Mouse (Mus musculus): ENCODE results near the gene Lrrc32. TPM values are rescaled to one million over a fixed set of nuclear protein-coding genes. Genes with fewer than 3 reads are reported as not detected.

Lrrc32 gene
- polyA plus RNA-seq, 1 experiment from 2014 or later: 6.0 TPM

DNA sequence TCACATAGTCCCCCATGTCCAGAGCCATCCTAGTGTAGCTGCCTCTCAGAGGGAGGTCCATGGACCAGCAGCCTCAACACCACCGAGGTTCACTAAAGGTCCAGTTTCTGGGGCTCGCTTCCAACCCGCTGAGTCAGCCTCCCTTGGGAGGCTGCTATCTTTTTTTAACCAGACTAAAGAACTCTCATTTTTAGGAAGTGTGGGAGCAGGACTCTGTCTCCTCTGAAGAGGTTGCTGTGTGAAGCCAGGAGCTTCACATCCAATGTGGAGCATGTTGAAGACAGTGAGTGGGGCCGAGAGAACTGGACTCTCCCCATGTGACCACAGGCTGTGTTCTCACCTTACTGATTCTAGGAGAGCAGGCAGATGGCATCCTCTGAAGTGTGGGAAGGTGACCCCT is 3.6 kb upstream of the Lrrc32 start:
- WGBS: 68% methylated on average over 4 of the region's 4 CpGs
- no peak overlapping the region for H3K4me2 ChIP-seq (ENCODE audit: low read depth, low read length)
- no peak overlapping the region for H3K9ac ChIP-seq (ENCODE audit: low read length)
- no peaks in the 10 kb centered on the region for H3K27me3 ChIP-seq (ENCODE audit: control insufficient read depth, insufficient read depth, low read depth, low read length)
- H3K9me3 ChIP-seq (ENCODE audit: control insufficient read depth, low read length): no peaks in the 10 kb centered on the region
- ATAC-seq (ENCODE audit: low read depth): no peak
- no peaks in the 10 kb centered on the region for H3K36me3 ChIP-seq (ENCODE audit: control insufficient read depth, insufficient read depth, low read length)
- peaks cover 32% of the 10 kb centered on the region for H3K4me1 ChIP-seq (replicated peaks; ENCODE audit: control insufficient read depth, insufficient read depth, low read length)
- H3K4me3 ChIP-seq (ENCODE audit: low read length): no peak overlapping the region
- no peak overlapping the region for H3K27ac ChIP-seq (ENCODE audit: low read length)

DNA sequence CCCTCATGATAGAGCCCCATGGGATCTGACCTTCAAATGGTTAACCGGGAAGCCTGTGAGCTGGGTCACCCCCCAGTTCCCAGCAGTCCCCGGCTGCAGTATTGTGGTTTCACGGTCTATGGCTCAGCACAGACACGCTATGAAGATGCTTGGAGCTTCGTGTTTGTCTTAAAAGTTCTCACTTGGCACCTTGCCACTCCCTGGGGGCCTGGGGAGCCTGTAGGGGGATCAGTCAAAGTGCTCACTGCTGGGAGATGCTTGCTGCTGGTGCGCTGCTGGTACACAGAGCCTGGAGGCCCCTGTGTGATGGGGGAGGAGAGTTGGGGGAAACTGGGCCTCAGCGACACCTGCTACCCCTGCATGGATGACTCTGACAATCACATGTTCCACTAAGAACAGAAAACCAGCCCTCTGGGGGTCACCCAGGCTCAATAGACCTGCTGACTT is 2.6 kb upstream of the Lrrc32 start:
- H3K9ac ChIP-seq (ENCODE audit: low read length): no peak overlapping the region
- no peaks in the 10 kb centered on the region for H3K36me3 ChIP-seq (ENCODE audit: control insufficient read depth, insufficient read depth, low read length)
- H3K4me3 ChIP-seq (ENCODE audit: low read length): no peak overlapping the region
- WGBS: 47% methylated on average over 7 of the region's 7 CpGs
- no peaks in the 10 kb centered on the region for H3K9me3 ChIP-seq (ENCODE audit: control insufficient read depth, low read length)
- no peak for ATAC-seq (ENCODE audit: low read depth)
- peaks cover 28% of the 10 kb centered on the region for H3K4me1 ChIP-seq (replicated peaks; ENCODE audit: control insufficient read depth, insufficient read depth, low read length)
- no peak overlapping the region for H3K4me2 ChIP-seq (ENCODE audit: low read depth, low read length)
- no peaks in the 10 kb centered on the region for H3K27me3 ChIP-seq (ENCODE audit: control insufficient read depth, insufficient read depth, low read depth, low read length)
- H3K27ac ChIP-seq (ENCODE audit: low read length): no peak overlapping the region

DNA sequence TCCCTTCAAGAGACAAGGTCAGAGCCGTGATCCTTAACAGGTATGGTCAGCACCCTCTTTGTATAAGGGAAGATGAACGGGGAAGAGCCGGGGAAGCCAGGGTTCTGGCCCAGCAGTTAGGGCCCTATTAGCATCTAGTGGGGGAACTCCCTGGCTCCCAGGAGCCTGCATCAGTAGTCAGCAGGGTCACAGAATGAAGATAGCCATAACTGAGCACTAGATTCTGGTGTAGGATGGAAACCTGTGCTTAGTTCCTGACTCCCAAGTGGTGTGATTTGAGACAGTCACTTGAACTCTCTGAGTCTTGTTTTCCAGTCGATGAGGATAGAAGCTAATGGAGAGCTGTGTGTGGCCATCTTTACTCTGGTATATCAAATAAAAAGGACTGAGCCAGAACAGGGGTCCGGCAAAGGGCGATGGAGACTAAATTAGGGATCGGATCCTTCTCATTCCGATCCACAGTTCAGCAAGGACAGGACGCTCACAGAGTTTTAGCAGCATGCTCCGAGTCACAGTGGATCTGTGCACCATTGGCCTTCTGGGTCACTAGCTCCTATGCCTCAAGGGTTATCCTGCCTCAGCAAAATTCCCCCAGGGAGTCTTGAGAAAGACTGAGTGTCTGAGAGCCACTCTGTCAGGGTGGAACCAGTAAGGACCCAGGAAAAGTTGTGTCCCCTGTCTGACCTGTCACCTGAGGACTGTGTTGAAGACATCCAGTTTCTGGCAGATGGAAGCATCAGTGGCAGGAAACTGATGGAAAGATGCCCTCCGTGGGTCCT is 1.7 kb upstream of the Lrrc32 start:
- Histone ChIP-seq H3K4me1 (replicated peaks; ENCODE audit: control insufficient read depth, insufficient read depth, low read length) (peaks cover 23% of the 10 kb centered on the region), H3K27me3 (ENCODE audit: control insufficient read depth, insufficient read depth, low read depth, low read length) (no peaks in the 10 kb centered on the region), H3K4me2 (ENCODE audit: low read depth, low read length) (no peak overlapping the region), H3K9ac (ENCODE audit: low read length) (no peak overlapping the region), H3K9me3 (ENCODE audit: control insufficient read depth, low read length) (no peaks in the 10 kb centered on the region), H3K27ac (ENCODE audit: low read length) (no peak overlapping the region), H3K4me3 (ENCODE audit: low read length) (no peak overlapping the region), H3K36me3 (ENCODE audit: control insufficient read depth, insufficient read depth, low read length) (no peaks in the 10 kb centered on the region)
- WGBS: 86% methylated on average over 11 of the region's 11 CpGs
- ATAC-seq (ENCODE audit: low read depth): no peak

DNA sequence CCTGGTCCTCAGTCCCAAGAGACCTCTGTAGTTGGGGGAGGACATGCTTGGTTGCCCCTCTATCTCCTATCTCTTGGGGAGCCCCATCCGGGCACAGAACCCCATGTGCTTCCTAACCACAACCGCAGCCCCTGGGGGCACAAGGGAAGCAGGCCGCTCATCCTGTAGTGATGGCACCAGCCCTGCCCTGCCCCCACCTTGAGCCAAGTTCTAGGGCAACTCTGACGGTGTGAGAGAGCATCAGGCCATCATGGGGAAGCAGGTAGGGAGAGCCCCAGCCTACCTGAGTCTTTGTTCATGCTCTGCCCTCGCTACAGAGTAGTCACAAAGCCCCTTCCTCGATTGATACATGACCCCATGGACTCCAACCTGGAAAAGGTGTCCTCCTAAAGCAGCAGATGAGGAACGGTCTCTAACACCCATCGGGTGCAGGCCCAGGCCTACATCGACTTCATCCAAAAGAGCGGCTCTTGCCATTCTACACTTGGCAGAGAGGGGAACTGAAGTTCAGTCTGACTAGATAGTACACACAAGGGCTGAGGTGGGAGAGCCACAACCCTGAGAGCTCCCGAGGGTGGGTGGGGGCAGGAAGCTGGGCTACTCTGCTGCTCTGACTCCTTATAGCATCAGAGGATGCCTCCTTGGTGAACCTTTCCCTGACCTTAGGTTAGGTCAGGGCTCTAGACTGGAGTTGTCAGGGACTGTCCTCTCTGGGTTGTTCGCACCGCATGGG is 519 bp upstream of the Lrrc32 start:
- H3K9ac ChIP-seq (ENCODE audit: low read length): no peak overlapping the region
- H3K9me3 ChIP-seq (ENCODE audit: control insufficient read depth, low read length): no peaks in the 10 kb centered on the region
- peaks cover 12% of the 10 kb centered on the region for H3K4me1 ChIP-seq (replicated peaks; ENCODE audit: control insufficient read depth, insufficient read depth, low read length)
- no peaks in the 10 kb centered on the region for H3K27me3 ChIP-seq (ENCODE audit: control insufficient read depth, insufficient read depth, low read depth, low read length)
- H3K4me2 ChIP-seq (ENCODE audit: low read depth, low read length): no peak overlapping the region
- H3K36me3 ChIP-seq (ENCODE audit: control insufficient read depth, insufficient read depth, low read length): no peaks in the 10 kb centered on the region
- 89% methylated on average over 13 of the region's 13 CpGs for WGBS
- H3K27ac ChIP-seq (ENCODE audit: low read length): no peak overlapping the region
- H3K4me3 ChIP-seq (ENCODE audit: low read length): no peak overlapping the region
- peak; percentile 8; the same call in 1 of the 2 replicates for ATAC-seq (ENCODE audit: low read depth)

DNA sequence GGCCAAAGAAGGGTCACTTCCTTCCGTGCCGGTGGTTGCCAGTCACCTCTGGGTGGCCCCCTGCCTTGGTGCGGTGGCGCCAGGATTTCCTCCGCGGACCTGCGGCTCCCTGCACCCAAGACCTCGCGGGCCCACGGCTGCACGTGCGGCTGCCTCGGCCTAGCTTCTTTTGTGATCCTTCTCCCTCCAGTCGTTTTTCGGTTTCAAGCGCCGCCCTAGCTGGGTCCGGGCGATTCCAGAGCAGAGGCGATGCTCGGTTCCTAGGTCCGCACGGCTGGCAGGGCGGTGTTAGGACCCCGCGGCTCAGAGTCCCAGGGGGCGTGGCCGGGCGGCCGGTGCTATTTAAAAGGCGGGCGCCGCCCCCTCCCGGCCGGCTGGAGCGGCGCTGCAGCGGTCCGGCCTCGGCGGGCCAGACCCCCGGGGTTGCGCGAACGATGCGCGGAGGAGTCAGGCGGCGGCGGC is 571 bp downstream of the Lrrc32 start:
- WGBS: 0% methylated on average over 47 of the region's 50 CpGs
- H3K27me3 ChIP-seq (ENCODE audit: control insufficient read depth, insufficient read depth, low read depth, low read length): no peaks in the 10 kb centered on the region
- H3K27ac ChIP-seq (ENCODE audit: low read length): no peak overlapping the region
- peaks cover 13% of the 10 kb centered on the region for H3K4me1 ChIP-seq (replicated peaks; ENCODE audit: control insufficient read depth, insufficient read depth, low read length)
- H3K4me3 ChIP-seq (ENCODE audit: low read length): peak overlapping the region; percentile 62
- peak overlapping the region; percentile 93 for H3K4me2 ChIP-seq (ENCODE audit: low read depth, low read length)
- peak overlapping the region; percentile 66 for H3K9ac ChIP-seq (ENCODE audit: low read length)
- H3K9me3 ChIP-seq (ENCODE audit: control insufficient read depth, low read length): no peaks in the 10 kb centered on the region
- H3K36me3 ChIP-seq (ENCODE audit: control insufficient read depth, insufficient read depth, low read length): no peaks in the 10 kb centered on the region
- ATAC-seq (ENCODE audit: low read depth): peak; percentile 85

DNA sequence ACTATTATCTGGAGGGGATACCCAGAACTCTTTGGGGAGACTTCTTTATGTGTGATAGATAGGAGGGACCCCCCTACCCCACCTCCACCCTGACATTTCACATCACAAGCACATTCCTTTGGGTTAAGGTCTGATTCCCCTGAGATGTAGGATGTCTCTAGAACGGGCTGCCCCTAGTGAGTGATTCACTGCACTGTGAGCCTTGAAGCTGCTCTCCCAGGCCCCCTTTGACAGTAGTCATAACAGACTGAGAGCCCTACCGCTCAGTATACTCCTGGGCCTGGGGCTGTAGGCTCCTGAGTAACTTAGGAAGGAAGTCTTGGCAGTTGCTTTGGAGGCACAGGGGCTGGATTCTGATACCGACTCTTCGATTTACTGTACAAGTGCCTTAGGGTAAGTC is 1.2 kb downstream of the Lrrc32 start:
- Histone ChIP-seq H3K27me3 (ENCODE audit: control insufficient read depth, insufficient read depth, low read depth, low read length) (no peaks in the 10 kb centered on the region), H3K9me3 (ENCODE audit: control insufficient read depth, low read length) (no peaks in the 10 kb centered on the region), H3K4me2 (ENCODE audit: low read depth, low read length) (peak overlapping the region; percentile 93), H3K9ac (ENCODE audit: low read length) (peak overlapping the region; percentile 66), H3K36me3 (ENCODE audit: control insufficient read depth, insufficient read depth, low read length) (no peaks in the 10 kb centered on the region), H3K4me1 (replicated peaks; ENCODE audit: control insufficient read depth, insufficient read depth, low read length) (peaks cover 13% of the 10 kb centered on the region), H3K4me3 (ENCODE audit: low read length) (peak overlapping the region; percentile 62), H3K27ac (ENCODE audit: low read length) (no peak overlapping the region)
- 40% methylated on average over 4 of the region's 4 CpGs for WGBS
- 0 out of 2 replicates have a peak, but pooled peaks have one; percentile 8 for ATAC-seq (ENCODE audit: low read depth)

DNA sequence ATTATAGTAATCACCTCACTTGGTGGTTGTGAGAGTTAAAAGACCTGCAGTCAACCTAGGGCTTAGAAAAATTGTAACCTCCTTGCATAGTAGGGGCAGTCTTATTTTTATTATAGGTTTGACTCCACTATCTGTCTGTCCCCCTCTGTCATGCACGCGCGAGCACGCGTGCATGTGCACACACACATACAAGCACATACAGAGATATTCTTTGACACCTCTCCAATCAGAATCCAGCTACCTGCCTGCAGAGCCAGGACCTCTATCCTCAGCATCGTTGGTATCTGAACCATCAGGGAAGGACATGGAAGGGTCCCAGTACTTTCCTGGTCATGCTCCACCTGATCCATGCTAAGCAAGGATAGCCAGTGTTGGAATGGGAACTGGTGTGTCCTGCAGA is 1.8 kb downstream of the Lrrc32 start:
- Histone ChIP-seq H3K27me3 (ENCODE audit: control insufficient read depth, insufficient read depth, low read depth, low read length) (no peaks in the 10 kb centered on the region), H3K4me2 (ENCODE audit: low read depth, low read length) (peak overlapping the region; percentile 93; the same call in 1 of the 2 replicates), H3K9ac (ENCODE audit: low read length) (no peak overlapping the region), H3K4me1 (replicated peaks; ENCODE audit: control insufficient read depth, insufficient read depth, low read length) (peaks cover 13% of the 10 kb centered on the region), H3K36me3 (ENCODE audit: control insufficient read depth, insufficient read depth, low read length) (no peaks in the 10 kb centered on the region), H3K27ac (ENCODE audit: low read length) (no peak overlapping the region), H3K4me3 (ENCODE audit: low read length) (peak overlapping the region; percentile 62), H3K9me3 (ENCODE audit: control insufficient read depth, low read length) (no peaks in the 10 kb centered on the region)
- ATAC-seq (ENCODE audit: low read depth): no peak
- 90% methylated on average over 6 of the region's 6 CpGs for WGBS

DNA sequence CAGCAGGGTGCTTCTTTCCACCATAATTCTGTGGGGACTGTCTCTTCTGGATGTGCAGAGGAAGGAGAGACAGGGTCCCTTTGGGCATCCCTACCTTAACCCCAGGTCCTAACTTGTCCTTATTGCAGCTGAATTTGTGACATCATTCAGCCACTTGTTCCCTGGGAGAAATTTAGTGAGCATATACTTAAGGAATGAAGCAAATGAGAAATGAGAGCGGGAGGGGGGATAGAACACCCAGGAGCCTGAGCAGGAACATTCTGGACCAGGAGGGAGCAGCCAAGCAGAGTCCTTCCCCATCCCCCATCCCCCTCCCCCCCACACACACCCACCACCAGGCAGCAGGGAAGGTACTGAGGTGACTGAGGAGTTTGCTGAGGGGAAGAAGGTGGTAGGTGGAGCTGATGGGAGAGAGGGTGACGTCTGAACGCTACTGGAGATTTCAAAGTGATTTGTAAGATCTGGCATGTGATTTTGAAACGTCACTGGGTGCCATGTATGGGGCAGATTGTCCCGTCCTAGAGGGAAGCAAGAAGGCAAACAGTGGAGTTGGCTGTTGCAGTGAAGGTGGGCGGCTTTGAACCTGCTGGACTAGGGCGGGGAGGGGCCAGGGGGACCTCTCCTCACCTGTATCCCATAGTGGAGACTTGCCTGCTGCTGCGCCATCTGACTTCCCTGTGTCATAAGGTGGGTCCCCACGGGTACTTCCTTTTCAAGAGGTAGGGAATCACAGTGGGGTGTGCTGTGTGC is 2.5 kb downstream of the Lrrc32 start:
- peaks cover 13% of the 10 kb centered on the region for H3K4me1 ChIP-seq (replicated peaks; ENCODE audit: control insufficient read depth, insufficient read depth, low read length)
- H3K36me3 ChIP-seq (ENCODE audit: control insufficient read depth, insufficient read depth, low read length): no peaks in the 10 kb centered on the region
- ATAC-seq (ENCODE audit: low read depth): no peak
- H3K4me2 ChIP-seq (ENCODE audit: low read depth, low read length): no peak overlapping the region
- no peaks in the 10 kb centered on the region for H3K27me3 ChIP-seq (ENCODE audit: control insufficient read depth, insufficient read depth, low read depth, low read length)
- no peak overlapping the region for H3K4me3 ChIP-seq (ENCODE audit: low read length)
- H3K9ac ChIP-seq (ENCODE audit: low read length): no peak overlapping the region
- 60% methylated on average over 9 of the region's 9 CpGs for WGBS
- H3K27ac ChIP-seq (ENCODE audit: low read length): no peak overlapping the region
- no peaks in the 10 kb centered on the region for H3K9me3 ChIP-seq (ENCODE audit: control insufficient read depth, low read length)

DNA sequence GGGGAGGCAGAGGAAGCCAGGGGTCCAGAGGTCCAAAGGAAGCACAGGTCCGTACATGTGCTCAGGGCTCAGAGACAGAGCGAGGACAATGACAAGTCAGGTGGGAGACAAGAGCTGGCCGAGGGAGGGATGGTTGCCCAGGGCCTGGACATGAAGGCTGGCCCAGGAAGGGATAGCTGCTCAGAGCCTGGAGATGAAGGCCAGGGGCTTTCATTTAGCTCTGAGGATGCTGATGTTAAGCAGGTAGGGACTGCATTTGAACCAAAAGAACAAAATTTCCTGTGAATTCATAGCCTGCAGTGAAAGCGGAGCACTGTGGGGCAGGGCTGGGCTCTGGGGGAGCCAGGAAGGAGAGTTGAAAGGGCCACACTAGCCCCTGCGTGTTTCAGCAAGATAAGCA is 3.2 kb downstream of the Lrrc32 start:
- Histone ChIP-seq H3K9me3 (ENCODE audit: control insufficient read depth, low read length) (no peaks in the 10 kb centered on the region), H3K27ac (ENCODE audit: low read length) (no peak overlapping the region), H3K27me3 (ENCODE audit: control insufficient read depth, insufficient read depth, low read depth, low read length) (no peaks in the 10 kb centered on the region), H3K4me3 (ENCODE audit: low read length) (no peak overlapping the region), H3K36me3 (ENCODE audit: control insufficient read depth, insufficient read depth, low read length) (no peaks in the 10 kb centered on the region), H3K4me1 (replicated peaks; ENCODE audit: control insufficient read depth, insufficient read depth, low read length) (peaks cover 13% of the 10 kb centered on the region), H3K9ac (ENCODE audit: low read length) (no peak overlapping the region), H3K4me2 (ENCODE audit: low read depth, low read length) (no peak overlapping the region)
- 72% methylated on average over 5 of the region's 5 CpGs for WGBS
- no peak for ATAC-seq (ENCODE audit: low read depth)

All from lung, embryonic 16.5 days (tissue).